Mouse (Mus musculus) ES-E14 (cell line): ENCODE data around the gene March8. TPM values are rescaled to one million over a fixed set of nuclear protein-coding genes. Genes with fewer than 3 reads are reported as not detected.

Experiments used
- DNase-seq: peaks from one replicate; pipeline ENCODE4 v3.0.0-alpha.2; 2013; ENCODE audit warnings: low read depth, low spot score
- H3K27ac ChIP-seq: 2 replicates; pipeline ENCODE4 v1.5.1; 2012; ENCODE audit warnings: low read depth, mild to moderate bottlenecking, low read length, moderate library complexity, mixed read lengths; ENCODE audit not compliant: poor library complexity, insufficient read depth, severe bottlenecking
- H3K36me3 ChIP-seq: 2 replicates; pipeline ENCODE4 v1.6.1; 2012; ENCODE audit warnings: mild to moderate bottlenecking, low read length, moderate library complexity, mixed read lengths; ENCODE audit not compliant: control insufficient read depth, poor library complexity, insufficient read depth, severe bottlenecking
- H3K4me1 ChIP-seq, 2 experiments: fragments of 150-350 bp in 1 of 2; sonication (generic) in 1 of 2; 2 replicates each; pipeline ENCODE4 v1.6.1; 2012; ENCODE audit warnings: low read length in 2 of 2, mild to moderate bottlenecking in 1 of 2, mixed read lengths in 1 of 2; ENCODE audit not compliant: control insufficient read depth in 2 of 2, insufficient read depth in 2 of 2, poor library complexity in 1 of 2
- H3K4me3 ChIP-seq, 2 experiments: fragments of 150-350 bp in 1 of 2; sonication (generic) in 1 of 2; 2 replicates each; pipeline ENCODE4 v1.5.1; 2012; ENCODE audit warnings: low read length in 2 of 2, low read depth in 1 of 2, mild to moderate bottlenecking in 1 of 2, mixed read lengths in 1 of 2; ENCODE audit not compliant: insufficient read depth in 1 of 2, poor library complexity in 1 of 2, severe bottlenecking in 1 of 2
- H3K9ac ChIP-seq: 2 replicates; pipeline ENCODE4 v1.6.1; 2012; ENCODE audit warnings: low read depth, mild to moderate bottlenecking, low read length, mixed read lengths; ENCODE audit not compliant: poor library complexity, insufficient read depth, severe bottlenecking
- H3K9me3 ChIP-seq: fragments of 150-350 bp; sonication (generic); 2 replicates; pipeline ENCODE4 v1.6.1; 2012; ENCODE audit warnings: low read depth, mild to moderate bottlenecking, low read length; ENCODE audit not compliant: control insufficient read depth, insufficient read depth
- CHD2 ChIP-seq: IDR thresholded peaks from 2 replicates; pipeline ENCODE4 v1.6.1; 2014; ENCODE audit warnings: mild to moderate bottlenecking, low read depth, low read length, inconsistent platforms
- HCFC1 ChIP-seq: IDR thresholded peaks from 2 replicates; pipeline ENCODE4 v1.6.1; 2012; ENCODE audit warnings: low read length, inconsistent platforms, borderline replicate concordance; ENCODE audit not compliant: insufficient read depth
- MAFK ChIP-seq: IDR thresholded peaks from 2 replicates; pipeline ENCODE4 v1.6.1; 2014; ENCODE audit warnings: mild to moderate bottlenecking, low read depth, low read length, inconsistent platforms; ENCODE audit not compliant: insufficient read depth
- ZC3H11A ChIP-seq: IDR thresholded peaks from 2 replicates; pipeline ENCODE4 v1.6.1; 2012; ENCODE audit warnings: low read depth, mild to moderate bottlenecking, inconsistent platforms, low read length, borderline replicate concordance
- ZNF384 ChIP-seq: IDR thresholded peaks from 2 replicates; pipeline ENCODE4 v1.6.1; 2012; ENCODE audit warnings: low read depth, low read length, inconsistent platforms
- in situ Hi-C, 2 experiments: fragments of 600-800 bp; cut with MboI; formaldehyde crosslinking; loops; one replicate each; pipeline ENCODE4 v1.15.1; 2025; ENCODE audit warnings: low sequenced_read_pairs in 2 of 2, inconsistent platforms in 1 of 2; ENCODE audit not compliant: unreplicated experiment in 2 of 2
- total RNA-seq: library from RNA; depleted of rRNA; stranded (reverse); fragments of 300-350 nt; gene quantifications from 2 replicates; pipeline ENCODE4 v1.2.3, GENCODE M21; 2012

The March8 gene
- total RNA-seq, 1 experiment = 17.6 TPM

- no peak for DNase-seq
- no peak for TF ChIP-seq HCFC1
- no peak for TF ChIP-seq ZC3H11A
- TF ChIP-seq MAFK = no peak
- no peak for TF ChIP-seq ZNF384
- TF ChIP-seq CHD2 = no peak
- Histone ChIP-seq H3K9me3 (no peaks in the 10 kb centered on the region), H3K4me1 (peaks cover 0 to 2% of the 10 kb centered on the region in 2 experiments; a peak in 1 of 4 replicates), H3K9ac (no peak overlapping the region), H3K4me3 (no peak overlapping the region), H3K27ac (no peak overlapping the region), H3K36me3 (peaks cover 4% of the 10 kb centered on the region; the same call in 1 of the 2 replicates)
- in situ Hi-C loops = no loop called here
Measured at GRCm38 (mm10) chr6:116398136-116398535, 60.3 kb downstream of the March8 start.

GRCm38 (mm10) chr6:116401746-116402423 is 64.1 kb downstream of the March8 start:
- in situ Hi-C loops = no loop called here
- Histone ChIP-seq H3K9ac (no peak overlapping the region), H3K4me3 (no peak overlapping the region), H3K27ac (no peak overlapping the region), H3K9me3 (no peaks in the 10 kb centered on the region), H3K4me1 (no peaks in the 10 kb centered on the region; a peak in 1 of 4 replicates), H3K36me3 (peaks cover 4% of the 10 kb centered on the region; the same call in 1 of the 2 replicates)
- no peak for TF ChIP-seq CHD2
- no peak for TF ChIP-seq ZC3H11A
- no peak for TF ChIP-seq ZNF384
- TF ChIP-seq HCFC1 = no peak
- no peak for TF ChIP-seq MAFK
- no peak for DNase-seq

- no peak overlapping the region for H3K9ac ChIP-seq
- no peak for DNase-seq
- H3K9me3 ChIP-seq = no peaks in the 10 kb centered on the region
- peaks cover 4% of the 10 kb centered on the region; the same call in 1 of the 2 replicates for H3K36me3 ChIP-seq
- H3K4me1 ChIP-seq = no peaks in the 10 kb centered on the region
- in situ Hi-C loops = no loop called here
- no peak overlapping the region for H3K4me3 ChIP-seq
- TF ChIP-seq MAFK = no peak
- TF ChIP-seq HCFC1 = no peak
- no peak for TF ChIP-seq ZNF384
- no peak for TF ChIP-seq CHD2
- no peak for TF ChIP-seq ZC3H11A
- H3K27ac ChIP-seq = no peak overlapping the region
Measured at GRCm38 (mm10) chr6:116402426-116402825, 64.6 kb downstream of the March8 start.

- TF ChIP-seq MAFK (no peak), HCFC1 (no peak), ZC3H11A (no peak), CHD2 (no peak), ZNF384 (no peak)
- no peak for DNase-seq
- H3K4me3 ChIP-seq = no peak overlapping the region
- H3K27ac ChIP-seq = no peak overlapping the region
- no peaks in the 10 kb centered on the region for H3K9me3 ChIP-seq
- peaks cover 6% of the 10 kb centered on the region; the same call in 1 of the 2 replicates for H3K36me3 ChIP-seq
- H3K4me1 ChIP-seq = no peaks in the 10 kb centered on the region
- in situ Hi-C loops = no loop called here
- H3K9ac ChIP-seq = no peak overlapping the region
Measured at GRCm38 (mm10) chr6:116405243-116405642, 67.4 kb downstream of the March8 start.
